Mouse (Mus musculus) urinary bladder, postnatal 10 days (tissue): Measurements from ENCODE around the gene Bicc1.

Source experiments
- DNase-seq: peaks from one replicate; pipeline ENCODE4 v3.0.0; 2022; ENCODE audit warnings: low spot score

Bicc1 gene

DNA sequence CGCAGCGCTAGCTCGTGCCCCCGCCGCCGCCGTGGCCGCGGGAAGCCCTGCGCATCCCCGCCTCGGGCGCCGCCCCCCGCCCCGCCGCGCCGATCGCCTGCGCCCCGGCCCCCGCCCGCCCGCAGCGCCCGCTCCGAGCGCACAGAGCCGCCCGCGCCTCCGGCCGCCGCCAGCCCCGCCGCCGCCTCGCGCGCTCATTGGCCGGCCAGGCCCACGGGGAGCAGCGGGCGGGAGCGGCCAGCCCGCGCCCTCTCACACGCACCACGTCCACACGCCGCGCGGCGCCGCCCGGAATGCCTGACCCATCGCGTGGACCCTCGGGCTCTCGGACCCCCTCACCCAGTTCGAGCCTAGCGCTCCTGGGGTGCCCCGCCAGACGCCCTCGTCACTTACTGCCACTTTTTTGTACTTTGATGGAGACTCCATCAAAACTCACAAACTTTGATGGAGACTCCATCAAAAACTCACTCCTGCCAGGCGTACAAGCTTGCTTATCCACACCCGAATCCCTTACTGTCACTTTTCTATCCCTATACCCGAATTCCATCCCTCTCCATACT, at the start of gene Bicc1:
Bicc1 (minus strand) TSS at position 25 of the 560 bp plus-strand sequence.
- DNase-seq: no peak

DNA sequence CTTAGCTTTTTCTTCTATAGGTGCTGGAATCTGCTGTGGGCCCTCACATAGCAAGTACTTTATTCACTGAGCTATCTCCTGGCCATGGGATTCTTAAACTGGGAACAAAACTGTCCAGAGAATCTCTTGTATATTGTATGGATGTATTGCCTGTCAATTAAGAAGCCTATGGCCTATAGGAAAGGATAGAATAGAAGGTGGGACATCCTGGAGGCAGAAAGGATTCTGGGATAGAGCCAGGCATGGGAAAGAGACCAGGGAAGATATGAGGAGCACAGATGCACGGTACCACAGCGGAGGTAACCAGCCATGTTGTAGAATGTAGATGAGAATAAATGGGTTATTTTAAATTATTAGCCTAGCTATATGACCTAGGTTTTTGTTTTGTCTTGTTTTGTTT, 42.0 kb upstream of the Bicc1 start:
- no peak for DNase-seq

DNA sequence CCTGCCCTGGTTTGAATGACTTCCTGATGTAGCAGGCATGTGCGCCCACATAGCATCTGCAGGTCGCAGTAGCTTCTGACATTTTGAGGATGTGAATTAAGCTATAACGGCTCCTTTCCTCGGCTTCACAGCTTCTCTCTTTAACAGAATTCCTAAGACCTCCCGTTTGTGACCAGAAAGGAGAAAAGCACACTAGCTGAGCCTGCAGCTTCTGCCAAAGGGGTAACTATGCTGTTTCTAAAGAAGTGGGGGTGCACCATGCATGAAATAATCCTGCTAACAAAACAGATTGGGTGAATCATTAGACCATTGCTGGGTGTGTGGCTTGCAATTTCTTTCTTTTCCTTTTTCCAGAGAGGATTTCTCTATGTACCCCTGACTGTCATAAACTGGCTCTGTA, 41.5 kb upstream of the Bicc1 start:
- DNase-seq: no peak

DNA sequence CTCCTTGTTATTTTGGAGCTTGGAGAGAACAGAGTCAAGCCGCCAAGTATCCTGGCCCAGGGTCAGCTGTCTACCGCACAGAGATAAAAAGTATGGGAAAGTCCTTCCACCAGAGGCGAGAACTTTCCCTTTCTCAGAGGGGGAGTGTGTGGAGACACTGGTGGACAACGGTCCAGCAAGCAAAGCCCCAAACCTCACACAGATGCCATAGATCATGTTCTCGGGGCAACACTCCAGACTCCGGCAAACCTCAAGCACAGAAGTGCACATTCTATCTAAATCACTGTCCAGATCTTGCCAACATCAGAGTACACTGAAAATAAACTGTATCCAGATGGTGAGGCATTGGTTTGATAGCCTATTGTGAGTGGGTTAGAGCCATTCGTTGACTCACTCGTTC, 39.2 kb upstream of the Bicc1 start:
- no peak for DNase-seq

DNA sequence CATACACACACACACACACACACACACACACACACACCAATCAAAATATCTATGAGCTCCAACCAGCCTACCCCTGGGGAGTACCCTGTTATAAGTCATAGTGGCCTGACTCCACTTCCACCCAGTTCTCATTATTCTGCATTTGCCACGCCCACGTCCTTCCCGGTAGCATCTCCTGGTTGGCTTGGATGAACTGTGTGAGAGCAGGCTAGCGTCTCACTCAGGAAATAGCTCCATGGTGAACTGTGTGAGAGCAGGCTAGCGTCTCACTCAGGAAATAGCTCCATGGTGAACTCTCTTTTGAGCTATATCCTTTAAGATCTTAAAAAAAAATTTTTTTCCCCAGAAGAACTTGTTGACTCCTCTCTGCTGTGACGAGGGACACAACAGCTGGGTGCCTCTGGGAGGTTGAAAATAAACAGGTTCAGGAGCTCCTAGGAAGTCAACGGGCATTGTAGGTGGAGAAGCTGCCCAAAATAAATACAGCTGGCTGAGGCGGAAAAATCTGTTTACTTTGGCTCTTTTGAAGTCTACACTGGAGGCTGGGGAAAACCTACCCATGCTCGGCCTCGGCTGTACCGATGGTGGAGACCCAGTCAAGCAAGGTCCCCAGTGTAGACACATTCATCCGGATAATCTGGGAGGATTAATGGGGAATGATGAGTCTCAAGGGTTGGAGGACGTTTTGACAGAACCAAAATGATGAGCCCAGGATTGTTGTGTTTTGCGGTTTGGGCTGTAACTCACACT, 37.7 kb upstream of the Bicc1 start:
- no peak for DNase-seq

DNA sequence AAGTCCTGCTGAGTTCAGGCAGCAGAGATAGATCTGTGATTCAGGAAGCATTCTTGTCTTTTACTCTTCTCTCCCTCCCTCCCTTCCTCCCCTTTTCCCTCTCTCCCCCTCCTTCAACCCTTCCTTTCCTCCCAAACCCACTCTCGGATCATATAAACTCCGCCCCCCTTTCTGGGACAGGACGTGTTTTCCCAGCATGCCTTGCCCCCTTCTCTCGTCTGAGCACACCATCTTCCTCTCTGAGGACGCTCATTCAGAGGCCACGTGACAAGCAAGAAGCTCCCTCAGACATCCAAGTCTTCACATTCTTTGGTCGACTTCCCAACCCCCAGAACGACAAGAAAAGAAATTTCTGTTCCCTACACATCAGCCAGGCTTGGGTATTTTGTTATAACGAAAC, 36.0 kb upstream of the Bicc1 start:
- DNase-seq: no peak

DNA sequence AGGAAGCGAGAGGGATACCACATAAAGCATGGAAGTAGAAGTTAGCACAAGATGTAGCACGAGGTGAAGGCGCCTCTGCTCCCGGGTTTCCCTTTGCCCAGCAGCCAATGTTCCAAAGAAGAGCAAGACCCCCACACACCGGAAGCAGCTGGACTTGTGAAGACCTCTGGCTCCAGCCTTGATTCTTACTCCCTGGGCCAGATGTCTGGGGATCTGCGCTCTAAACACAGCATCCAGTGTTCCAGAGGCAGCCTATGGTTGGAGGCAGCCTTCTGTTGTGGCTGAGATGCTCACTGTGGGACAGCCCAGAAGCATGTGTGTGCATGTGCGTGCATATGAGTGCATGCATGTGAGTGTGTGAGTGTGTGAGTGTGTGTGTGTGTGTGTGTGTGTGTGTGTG, 35.2 kb upstream of the Bicc1 start:
- DNase-seq: no peak

DNA sequence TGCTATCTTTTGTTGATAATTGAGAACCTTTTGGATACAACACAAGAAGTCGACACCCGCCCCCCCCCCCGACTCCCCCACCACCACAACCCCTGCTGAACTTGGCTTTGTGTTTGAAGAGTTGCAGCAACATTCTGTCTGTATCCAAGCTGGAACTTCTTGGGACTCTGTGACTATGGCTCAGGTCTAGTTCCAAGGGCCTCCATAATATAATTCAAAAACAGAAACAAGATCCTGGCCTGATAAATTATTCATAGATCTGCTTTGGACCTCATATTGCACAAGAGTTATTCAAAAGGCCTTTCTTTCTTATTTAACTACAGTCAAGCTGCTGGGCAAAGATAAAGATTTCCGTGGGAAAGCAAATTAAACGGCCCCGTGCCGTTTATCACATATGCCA, 33.8 kb upstream of the Bicc1 start:
- DNase-seq: no peak

DNA sequence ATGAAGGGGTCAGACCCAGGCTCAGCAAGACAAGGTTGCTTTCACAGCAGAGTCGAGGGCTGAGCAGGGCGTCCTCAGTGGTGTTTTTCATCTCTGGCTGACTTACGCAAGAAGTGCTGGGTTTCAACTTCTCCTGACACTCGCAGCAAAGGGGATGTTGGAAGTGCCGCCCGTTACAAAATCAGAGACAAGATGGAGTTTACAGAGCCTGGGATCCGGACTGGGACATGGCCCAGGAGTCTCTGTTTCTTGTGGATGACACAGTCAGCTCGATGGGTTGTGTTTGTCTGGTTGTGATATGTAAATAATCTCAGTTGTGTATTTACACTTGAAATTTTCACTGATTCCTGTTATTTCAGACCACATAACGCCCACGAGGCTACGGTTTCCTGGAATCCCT, 33.4 kb upstream of the Bicc1 start:
- DNase-seq: no peak

DNA sequence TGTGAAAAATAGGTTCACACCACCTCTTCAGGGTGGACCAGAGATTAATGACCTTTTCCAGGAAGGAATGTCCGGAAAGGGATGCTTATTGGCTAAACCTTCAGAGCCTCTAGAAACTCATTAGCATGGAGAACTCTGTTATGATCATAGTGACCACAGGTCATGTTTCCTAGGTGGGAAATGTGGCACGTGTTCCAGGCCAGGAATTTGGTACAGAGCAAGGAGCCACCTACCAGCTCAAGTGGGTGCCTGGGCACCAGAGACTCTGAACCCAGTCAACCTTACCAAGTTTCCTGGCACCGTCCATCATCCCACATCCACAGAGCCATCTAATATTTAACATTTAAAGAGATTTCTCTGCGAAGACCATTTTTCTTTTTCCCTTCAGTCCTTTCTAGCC, 29.2 kb upstream of the Bicc1 start:
- no peak for DNase-seq

DNA sequence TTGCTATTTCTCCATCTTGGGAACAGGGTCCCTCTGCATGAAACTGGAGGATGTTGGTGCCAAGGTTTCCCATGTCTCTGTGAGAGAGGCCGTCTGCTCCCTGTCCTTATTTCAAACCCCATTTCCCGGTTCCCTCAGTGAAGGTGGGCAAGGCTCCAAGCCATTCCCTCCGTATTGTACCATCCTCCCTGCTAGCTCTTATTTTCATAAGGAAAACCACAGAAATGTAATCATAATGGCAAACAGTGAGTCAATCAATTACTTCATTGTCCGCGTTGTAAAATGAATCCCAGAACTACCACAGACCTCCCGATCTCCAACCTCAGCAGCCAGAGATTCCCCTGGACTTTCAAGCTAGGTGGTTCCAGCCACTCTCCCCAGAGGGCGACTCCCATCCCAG, 25.6 kb upstream of the Bicc1 start:
- DNase-seq: no peak

DNA sequence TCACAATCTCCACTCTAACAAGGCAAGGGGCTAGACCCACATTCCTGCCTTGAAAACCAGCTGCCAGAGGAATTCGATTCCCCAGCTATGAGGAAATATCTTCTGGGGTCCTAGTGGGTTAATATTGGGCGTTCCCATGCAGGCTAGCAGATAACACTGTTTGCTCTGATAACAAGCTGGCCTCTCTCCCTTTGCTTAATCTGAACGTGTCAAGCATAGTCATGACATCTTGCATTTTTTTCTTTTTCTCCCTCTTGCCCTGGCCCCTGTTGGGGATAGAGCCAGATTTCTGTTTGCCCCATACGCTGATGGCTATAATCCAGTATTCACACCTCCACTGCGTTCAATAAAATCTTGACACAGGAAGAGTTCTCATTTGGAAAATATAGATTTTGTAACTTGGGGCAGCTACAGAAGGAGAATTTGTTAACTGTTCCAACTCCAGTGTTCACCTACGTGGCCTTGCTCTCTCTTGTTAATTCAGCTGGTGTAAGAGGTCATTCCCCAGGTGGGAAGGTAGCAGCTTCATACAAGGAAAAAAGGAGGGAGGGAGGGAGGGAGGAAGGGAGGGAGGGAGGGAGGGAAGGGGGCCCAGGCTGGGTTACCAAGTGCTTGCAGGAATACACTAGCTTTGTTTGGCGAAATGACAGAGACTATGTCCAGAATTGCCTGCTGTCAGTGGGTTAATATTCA, 24.0 kb upstream of the Bicc1 start:
- no peak for DNase-seq

DNA sequence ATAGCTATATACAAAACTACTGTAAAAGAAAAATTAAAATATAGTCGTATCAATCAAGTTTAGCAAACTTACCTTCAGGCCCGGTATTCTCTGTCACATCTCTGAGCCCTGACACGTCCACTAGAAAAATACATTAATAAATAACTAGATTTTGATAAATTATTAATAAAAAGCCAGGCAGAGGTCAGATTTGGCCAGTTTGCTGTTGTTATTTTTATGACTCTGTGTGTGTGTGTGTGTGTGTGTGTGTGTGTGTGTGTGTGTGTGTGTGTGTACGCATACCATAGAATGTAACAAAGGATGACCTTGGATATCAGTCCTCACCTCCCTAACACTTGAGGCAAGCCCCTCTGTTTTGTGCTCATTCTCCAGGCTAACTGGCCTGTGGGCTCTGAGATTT, 22.4 kb upstream of the Bicc1 start:
- DNase-seq: no peak

DNA sequence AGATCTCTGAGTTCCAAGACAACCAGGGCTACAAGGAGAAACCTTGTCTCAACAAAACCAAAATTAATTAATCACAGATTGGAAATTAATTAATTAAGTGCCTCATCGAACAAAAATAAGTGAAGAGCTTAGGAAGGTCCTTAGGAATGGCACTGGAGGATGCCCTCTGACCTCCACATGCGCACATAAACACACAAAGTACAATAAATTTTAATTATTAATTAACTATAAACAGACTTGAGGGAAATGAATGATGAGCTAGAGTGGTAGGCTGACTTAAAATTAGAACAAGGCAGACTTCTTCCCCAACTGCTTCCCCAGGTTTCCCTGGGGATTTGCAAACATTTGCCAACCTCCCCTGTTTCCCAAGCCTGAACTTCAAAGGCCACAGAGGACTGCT, 21.6 kb upstream of the Bicc1 start:
- DNase-seq: no peak

DNA sequence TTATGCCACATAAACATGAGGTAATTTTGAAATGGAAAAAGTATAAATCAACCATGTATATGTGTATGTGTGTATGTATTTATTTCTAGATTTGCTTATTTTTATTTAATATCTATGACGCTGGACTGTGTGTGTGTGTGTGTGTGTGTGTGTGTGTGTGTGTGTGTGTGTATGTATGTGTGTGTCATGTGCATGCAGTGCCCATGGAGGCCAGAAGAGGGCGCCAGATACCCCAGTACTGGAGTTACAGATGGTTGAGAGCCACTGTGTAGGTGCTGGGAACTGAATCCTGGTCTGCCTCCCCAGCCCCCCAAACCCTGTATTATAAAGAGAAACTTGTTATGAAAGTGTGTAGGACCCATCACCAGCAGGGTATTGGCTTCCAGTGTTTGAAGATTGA, 20.6 kb upstream of the Bicc1 start:
- DNase-seq: no peak

DNA sequence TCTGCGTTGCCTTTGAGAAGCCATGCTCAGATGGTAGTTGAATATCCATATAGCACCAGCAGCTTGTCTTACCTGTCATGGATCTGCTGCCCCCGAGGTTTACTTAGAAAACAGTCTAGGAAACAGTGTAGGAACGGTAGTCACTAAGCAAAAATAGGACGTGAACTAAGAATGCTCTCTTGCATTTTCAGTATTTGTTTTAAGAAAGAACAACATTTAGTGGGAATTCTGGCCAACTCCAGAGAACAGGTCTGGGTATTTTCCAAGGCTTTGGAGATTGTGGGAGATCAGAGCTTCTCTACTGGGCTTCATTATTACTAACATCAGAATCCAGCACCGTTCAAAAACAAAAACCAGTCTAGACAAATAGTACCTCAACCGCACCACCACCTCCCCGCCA, 17.7 kb upstream of the Bicc1 start:
- no peak for DNase-seq

DNA sequence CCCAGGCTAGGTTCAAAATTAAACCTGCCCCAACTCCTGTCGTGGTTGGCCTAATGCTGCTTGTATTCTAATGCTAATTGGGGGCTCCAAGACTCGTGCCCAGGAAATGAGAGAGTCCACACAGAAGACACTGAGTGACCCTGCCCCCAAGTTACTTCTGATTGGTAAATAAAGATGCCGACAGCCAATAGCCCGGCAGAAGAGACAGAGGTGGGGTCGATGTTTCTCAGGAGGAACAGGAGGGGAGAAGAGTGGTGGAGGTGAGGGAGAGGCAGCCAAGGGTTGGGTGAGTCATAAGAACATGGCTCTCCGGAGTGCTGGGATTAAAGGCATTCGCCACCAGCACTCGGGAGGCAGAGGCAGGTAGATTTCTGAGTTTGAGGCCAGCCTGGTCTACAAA, 16.8 kb upstream of the Bicc1 start:
- no peak for DNase-seq

DNA sequence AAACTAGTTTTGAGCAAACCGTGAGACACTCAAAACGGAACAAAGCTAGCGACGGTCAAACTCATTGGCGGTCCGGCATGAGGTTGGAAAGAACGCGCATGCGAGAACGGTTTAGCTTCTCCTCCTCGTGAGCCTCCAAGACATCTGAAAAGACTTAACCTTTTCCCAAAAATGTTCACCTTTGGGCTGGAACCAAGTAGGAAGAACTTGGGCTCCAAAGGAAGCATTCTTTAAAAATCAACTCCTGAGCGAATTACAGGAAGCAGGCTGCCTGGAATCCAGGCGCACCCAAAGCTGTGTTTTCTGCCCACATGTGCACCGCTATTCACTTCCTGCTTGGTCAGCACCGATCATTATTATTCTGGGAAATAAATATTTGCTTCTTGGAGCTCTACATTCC, 15.8 kb upstream of the Bicc1 start:
- no peak for DNase-seq

DNA sequence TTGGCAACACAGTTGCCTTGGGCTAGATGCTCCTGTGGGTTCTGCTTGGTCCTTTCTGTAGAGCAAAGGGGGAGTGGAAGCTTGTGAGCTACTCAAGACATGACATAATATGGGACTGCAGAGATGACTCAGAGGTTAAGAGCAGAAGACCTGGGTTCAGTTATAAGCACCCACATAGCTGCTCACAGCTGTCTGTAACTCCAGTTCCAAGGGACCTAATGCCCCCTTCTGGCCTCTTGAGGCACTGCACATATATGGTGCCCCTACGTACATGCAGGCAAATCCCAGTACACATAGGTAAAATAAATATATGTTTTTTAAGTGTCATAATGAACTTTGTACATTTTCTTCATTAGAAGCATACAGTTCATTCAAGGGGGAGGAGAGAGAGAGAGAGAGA, 11.9 kb upstream of the Bicc1 start:
- no peak for DNase-seq

DNA sequence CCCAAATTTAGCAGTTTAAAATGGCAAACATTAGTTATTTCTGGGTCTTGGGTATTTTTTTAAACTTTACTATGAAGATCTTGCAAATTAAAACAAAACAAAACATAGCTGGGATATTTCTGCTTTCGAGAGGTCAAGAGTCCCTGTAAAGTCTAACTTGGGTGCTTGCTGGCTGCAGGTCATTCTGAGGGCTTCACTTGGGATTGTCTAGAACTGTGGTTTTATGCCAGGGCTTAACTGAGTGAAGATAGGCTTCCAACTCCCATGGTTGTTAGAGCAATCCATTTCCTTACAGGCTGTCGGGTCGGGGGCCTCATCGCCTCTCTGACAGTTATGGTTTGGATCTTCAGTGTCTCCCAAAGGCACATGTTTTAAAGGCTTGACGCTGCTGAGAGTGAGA, 11.3 kb upstream of the Bicc1 start:
- no peak for DNase-seq

DNA sequence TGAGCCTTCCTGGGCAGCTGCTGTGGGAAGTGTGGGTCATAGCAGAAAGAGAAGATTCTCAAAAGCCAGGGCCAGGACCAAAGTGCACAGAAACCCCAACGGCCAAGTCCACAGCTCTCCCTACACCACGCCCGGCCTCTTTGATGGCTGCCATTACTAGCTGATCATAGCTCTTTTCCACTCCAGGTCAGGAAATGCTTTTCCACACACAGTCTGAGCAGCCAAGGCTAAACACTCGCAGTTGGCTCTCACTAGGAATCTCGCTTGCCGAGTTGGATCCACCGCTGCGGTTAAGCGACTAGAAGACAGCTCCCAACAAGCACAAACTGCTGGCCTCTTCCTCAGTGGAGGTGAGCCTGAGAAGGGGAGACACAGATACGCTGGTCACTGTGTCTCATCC, 10.3 kb upstream of the Bicc1 start:
- DNase-seq: no peak

DNA sequence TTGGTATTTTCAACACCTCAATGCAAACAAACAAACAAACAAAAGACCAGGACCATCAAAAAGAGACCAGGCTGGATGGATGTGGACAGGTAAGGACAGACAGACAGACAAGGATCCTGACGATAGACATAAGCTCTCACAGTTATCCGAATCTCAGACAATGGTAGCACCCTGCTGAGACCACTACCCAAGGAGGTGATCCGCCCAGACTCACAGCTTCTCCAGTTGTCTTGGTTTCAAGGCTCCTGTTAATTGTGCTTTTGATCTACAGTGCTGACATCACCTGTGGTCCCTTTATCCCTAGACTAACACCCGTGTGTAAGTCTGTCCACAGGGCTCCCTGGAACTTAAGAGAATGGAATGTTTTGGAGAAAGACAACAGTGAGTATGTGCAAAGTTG, 9.7 kb upstream of the Bicc1 start:
- no peak for DNase-seq

DNA sequence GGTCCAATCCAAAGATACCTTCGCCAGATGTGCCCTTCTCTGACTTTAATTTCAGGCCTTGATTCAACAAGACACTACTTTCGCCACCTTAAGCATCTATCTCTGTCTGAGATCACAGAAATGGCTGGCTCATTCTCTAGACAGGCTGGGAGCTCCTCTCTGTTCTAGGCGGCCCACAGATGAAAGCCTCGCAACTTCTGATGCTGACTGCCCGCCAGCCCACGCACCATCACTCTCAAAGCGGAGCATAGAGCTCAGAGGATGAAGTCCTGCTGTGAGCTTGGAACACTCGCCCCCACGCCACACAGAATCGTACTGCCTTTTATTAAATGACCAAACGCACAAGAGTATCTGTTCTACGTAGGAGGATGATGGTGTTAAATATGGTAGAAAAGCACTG, 949 bp upstream of the Bicc1 start:
- no peak for DNase-seq
